Comparison of ENCODE assay signal across 27 mouse cellular contexts in genomic region chr7:64646046-64646445, GRCm38 (mm10).
A peak's percentile ranks its signal among the peaks of the same experiment; 100 is the strongest.
DNase-seq lines count a peak whose midpoint lies in the region; ATAC-seq and TF ChIP-seq lines count a peak whose summit lies in the region.
"Had no signal": no experiment of that assay in that cellular context is flagged by ENCODE, and none has a peak within 500 bp of the region (broad histone marks: within the 10 kb centered on the region; RNA-seq: fewer than 3 reads in every experiment).

No protein-coding gene starts in this region.

- 54% methylated on average over 6 of the region's 6 CpGs for WGBS in forebrain, embryonic 12.5 days
- WGBS in forebrain, postnatal 0 days = 25% methylated on average over 6 of the region's 6 CpGs
- 60% methylated on average over 6 of the region's 6 CpGs for WGBS in hindbrain, embryonic 14.5 days
- WGBS in hindbrain, embryonic 11.5 days = 75% methylated on average over 6 of the region's 6 CpGs

- H3K9me3 ChIP-seq in forebrain, embryonic 12.5 days = no peaks in the 10 kb centered on the region
- H3K9me3 ChIP-seq in forebrain, postnatal 0 days (ENCODE audit: low read length) = no peaks in the 10 kb centered on the region
- no peaks in the 10 kb centered on the region for H3K9me3 ChIP-seq in hindbrain, embryonic 14.5 days (ENCODE audit: control insufficient read depth, low read length)
- no peaks in the 10 kb centered on the region for H3K9me3 ChIP-seq in hindbrain, embryonic 11.5 days (ENCODE audit: control insufficient read depth, low read length)
- H3K9me3 ChIP-seq: embryonic facial prominence, embryonic 10.5 days; embryonic facial prominence, embryonic 13.5 days; forebrain, embryonic 13.5 days; heart, embryonic 12.5 days; heart, embryonic 15.5 days; hindbrain, embryonic 13.5 days; intestine, embryonic 15.5 days had no signal

- no peak for TF ChIP-seq CTCF in forebrain, postnatal 0 days (IDR thresholded peaks at IDR 0.05; ENCODE audit: low read depth)

- no peak overlapping the region for H3K4me2 ChIP-seq in forebrain, embryonic 12.5 days
- H3K4me2 ChIP-seq in forebrain, postnatal 0 days (ENCODE audit: low read depth) = no peak overlapping the region
- H3K4me2 ChIP-seq in hindbrain, embryonic 14.5 days (replicated peaks) = no peak overlapping the region
- no peak overlapping the region for H3K4me2 ChIP-seq in hindbrain, embryonic 11.5 days (replicated peaks; ENCODE audit: low read depth, low read length)
- H3K4me2 ChIP-seq: embryonic facial prominence, embryonic 13.5 days; forebrain, embryonic 13.5 days; heart, embryonic 12.5 days; heart, embryonic 15.5 days; hindbrain, embryonic 13.5 days; intestine, embryonic 15.5 days had no signal

- 0 out of 2 replicates have a peak, but pooled peaks have one; percentile 14 for ATAC-seq in forebrain, embryonic 12.5 days (ENCODE audit: low FRiP score)
- ATAC-seq in forebrain, postnatal 0 days = no peak
- ATAC-seq in hindbrain, embryonic 14.5 days (ENCODE audit: low FRiP score) = peak; percentile 34; the same call in 1 of the 2 replicates
- ATAC-seq in hindbrain, embryonic 11.5 days (ENCODE audit: low FRiP score) = no peak
- ATAC-seq: CD4-positive, CD25-positive, alpha-beta regulatory T cell, adult 4 months; forebrain, embryonic 13.5 days had no signal

- no peaks in the 10 kb centered on the region for H3K27me3 ChIP-seq in forebrain, embryonic 12.5 days
- no peaks in the 10 kb centered on the region for H3K27me3 ChIP-seq in forebrain, postnatal 0 days (ENCODE audit: insufficient read depth, low read length)
- H3K27me3 ChIP-seq in hindbrain, embryonic 14.5 days (ENCODE audit: control insufficient read depth, insufficient read depth, low read length) = no peaks in the 10 kb centered on the region
- no peaks in the 10 kb centered on the region for H3K27me3 ChIP-seq in hindbrain, embryonic 11.5 days (ENCODE audit: control insufficient read depth, insufficient read depth, low read length)
- H3K27me3 ChIP-seq: embryonic facial prominence, embryonic 13.5 days; forebrain, embryonic 13.5 days; heart, embryonic 12.5 days; heart, embryonic 15.5 days; hindbrain, embryonic 13.5 days; intestine, embryonic 15.5 days had no signal

- no peak for DNase-seq in forebrain, postnatal 0 days
- DNase-seq in hindbrain, embryonic 14.5 days (ENCODE audit: low spot score) = no peak
- DNase-seq in hindbrain, embryonic 11.5 days (ENCODE audit: low spot score) = no peak
- peak; percentile 30 for DNase-seq in left cerebral cortex, postnatal 4 days
- no peak for DNase-seq in left cerebral cortex, postnatal 10 days (ENCODE audit: extremely low spot score in 1 of 2, low spot score in 2 of 2)
- DNase-seq: adrenal gland, adult 2 months; adrenal gland, postnatal 14 days; cerebellum, adult 11-12 months; cerebellum, adult 9-10 months; cerebellum, postnatal 36 days; embryo, embryonic 11 days; gastrocnemius, postnatal 10 days; gastrocnemius, postnatal 36 days; heart, postnatal 10 days; heart, postnatal 36 days; kidney, adult 11 months; kidney, adult 8-10 months had no signal

- no peak overlapping the region for H3K27ac ChIP-seq in forebrain, embryonic 12.5 days
- no peak overlapping the region for H3K27ac ChIP-seq in forebrain, postnatal 0 days (ENCODE audit: low read depth, low read length)
- H3K27ac ChIP-seq in hindbrain, embryonic 14.5 days = no peak overlapping the region
- no peak overlapping the region for H3K27ac ChIP-seq in hindbrain, embryonic 11.5 days (ENCODE audit: low read depth, low read length)
- H3K27ac ChIP-seq: embryonic facial prominence, embryonic 10.5 days; embryonic facial prominence, embryonic 13.5 days; forebrain, embryonic 13.5 days; heart, embryonic 15.5 days; hindbrain, embryonic 13.5 days; intestine, embryonic 15.5 days had no signal

- H3K4me1 ChIP-seq in forebrain, embryonic 12.5 days = peaks cover 7% of the 10 kb centered on the region; the same call in 1 of the 2 replicates
- no peaks in the 10 kb centered on the region for H3K4me1 ChIP-seq in forebrain, postnatal 0 days (ENCODE audit: insufficient read depth)
- H3K4me1 ChIP-seq in hindbrain, embryonic 14.5 days (replicated peaks; ENCODE audit: control insufficient read depth, insufficient read depth, low read length) = peaks cover 7% of the 10 kb centered on the region; the same call in 1 of the 2 replicates
- H3K4me1 ChIP-seq in hindbrain, embryonic 11.5 days (replicated peaks; ENCODE audit: control insufficient read depth, insufficient read depth, low read length) = no peaks in the 10 kb centered on the region
- H3K4me1 ChIP-seq: embryonic facial prominence, embryonic 10.5 days; embryonic facial prominence, embryonic 13.5 days; heart, embryonic 12.5 days; heart, embryonic 15.5 days; intestine, embryonic 15.5 days had no signal

- intact Hi-C loops in left cerebral cortex, postnatal 4 days (cut with DNase I) = no loop called here
- intact Hi-C loops in left cerebral cortex, postnatal 10 days (cut with DNase I) = no loop called here

- no peak overlapping the region for H3K9ac ChIP-seq in forebrain, embryonic 12.5 days
- no peak overlapping the region for H3K9ac ChIP-seq in forebrain, postnatal 0 days
- H3K9ac ChIP-seq in hindbrain, embryonic 14.5 days = no peak overlapping the region
- H3K9ac ChIP-seq in hindbrain, embryonic 11.5 days (ENCODE audit: low read depth, low read length) = no peak overlapping the region
- H3K9ac ChIP-seq: embryonic facial prominence, embryonic 13.5 days; forebrain, embryonic 13.5 days; heart, embryonic 12.5 days; heart, embryonic 15.5 days; hindbrain, embryonic 13.5 days; intestine, embryonic 15.5 days had no signal

- H3K36me3 ChIP-seq in forebrain, embryonic 12.5 days (replicated peaks) = no peaks in the 10 kb centered on the region
- H3K36me3 ChIP-seq in forebrain, postnatal 0 days (ENCODE audit: insufficient read depth) = no peaks in the 10 kb centered on the region
- H3K36me3 ChIP-seq in hindbrain, embryonic 14.5 days (replicated peaks; ENCODE audit: control insufficient read depth, insufficient read depth) = no peaks in the 10 kb centered on the region; the same call in 1 of the 2 replicates
- no peaks in the 10 kb centered on the region for H3K36me3 ChIP-seq in hindbrain, embryonic 11.5 days (ENCODE audit: control insufficient read depth, insufficient read depth, low read length)
- H3K36me3 ChIP-seq: embryonic facial prominence, embryonic 10.5 days; embryonic facial prominence, embryonic 13.5 days; heart, embryonic 12.5 days; heart, embryonic 15.5 days; intestine, embryonic 15.5 days had no signal

- H3K4me3 ChIP-seq in forebrain, embryonic 12.5 days (replicated peaks) = no peak overlapping the region
- no peak overlapping the region for H3K4me3 ChIP-seq in forebrain, postnatal 0 days (ENCODE audit: low read depth, low read length)
- no peak overlapping the region for H3K4me3 ChIP-seq in hindbrain, embryonic 14.5 days (replicated peaks; ENCODE audit: low read length)
- H3K4me3 ChIP-seq in hindbrain, embryonic 11.5 days (ENCODE audit: low read depth, low read length) = no peak overlapping the region
- H3K4me3 ChIP-seq: embryonic facial prominence, embryonic 10.5 days; embryonic facial prominence, embryonic 13.5 days; erythroblast, embryonic 14.5 days; forebrain, embryonic 13.5 days; heart, embryonic 12.5 days; heart, embryonic 15.5 days; hindbrain, embryonic 13.5 days; intestine, embryonic 15.5 days had no signal

Comparison
In these comparisons a context has a peak if more than half of its experiments do, and no peak if none do; other contexts are left out.
1. ATAC-seq: peak in forebrain, embryonic 12.5 days (single experiment) and hindbrain, embryonic 14.5 days (single experiment); none in forebrain, postnatal 0 days (single experiment) and hindbrain, embryonic 11.5 days (single experiment).